ENCODE assay signal across 13 mouse cellular contexts in genomic region chr12:81787262-81787661, GRCm38 (mm10). TPM values are rescaled to one million over a fixed set of nuclear protein-coding genes. Genes with fewer than 3 reads are reported as not detected.
DNase-seq lines count a peak whose midpoint lies in the region; ATAC-seq and TF ChIP-seq lines count a peak whose summit lies in the region.
"Had no signal": no experiment of that assay in that cellular context is flagged by ENCODE, and none has a peak within 500 bp of the region (broad histone marks: within the 10 kb centered on the region; RNA-seq: fewer than 3 reads in every experiment).

No protein-coding gene starts in this region.

- H3K27ac ChIP-seq in lung, postnatal 0 days (ENCODE audit: low read length) = no peak overlapping the region
- H3K27ac ChIP-seq: forebrain, embryonic 10.5 days; hindbrain, embryonic 13.5 days had no signal

- H3K4me2 ChIP-seq in lung, postnatal 0 days (replicated peaks; ENCODE audit: low read depth, low read length) = no peak overlapping the region
- H3K4me2 ChIP-seq: hindbrain, embryonic 13.5 days had no signal

- TF ChIP-seq CTCF in lung, postnatal 0 days (IDR thresholded peaks at IDR 0.05) = peak; percentile 51

- no peak overlapping the region for H3K4me3 ChIP-seq in lung, postnatal 0 days (ENCODE audit: low read depth, low read length)
- H3K4me3 ChIP-seq: forebrain, embryonic 10.5 days; hindbrain, embryonic 13.5 days had no signal

- peak; percentile 64 for DNase-seq in heart, adult 11 months
- no peak for DNase-seq in heart, adult 18-20 months
- no peak for DNase-seq in lung, postnatal 0 days (ENCODE audit: low spot score)
- no peak for DNase-seq in lung, postnatal 4 days
- peak; percentile 28 for DNase-seq in NIH3T3 (ENCODE audit: low read depth)
- peak; percentile 36 for DNase-seq in retina, postnatal 1 day
- no peak for DNase-seq in adrenal gland, postnatal 4 days (ENCODE audit: low spot score in 2 of 2)
- DNase-seq: kidney, postnatal 36 days; spleen, adult 18-20 months had no signal

- no peak for TF ChIP-seq EP300 in lung, postnatal 0 days (IDR thresholded peaks at IDR 0.05)

- ATAC-seq in lung, postnatal 0 days = no peak
- no peak for ATAC-seq in megakaryocyte-erythroid progenitor cell, adult 5-6 weeks (replicated peaks; ENCODE audit: low FRiP score, low TSS enrichment, poor library complexity, severe bottlenecking)

- no peaks in the 10 kb centered on the region for H3K4me1 ChIP-seq in lung, postnatal 0 days (ENCODE audit: insufficient read depth, low read depth, low read length)
- H3K4me1 ChIP-seq: forebrain, embryonic 10.5 days had no signal

- H3K9ac ChIP-seq in lung, postnatal 0 days (replicated peaks; ENCODE audit: low read depth) = no peak overlapping the region
- H3K9ac ChIP-seq: hindbrain, embryonic 13.5 days had no signal

- no peaks in the 10 kb centered on the region for H3K9me3 ChIP-seq in lung, postnatal 0 days (ENCODE audit: low read length)
- H3K9me3 ChIP-seq: forebrain, embryonic 10.5 days; G1E; hindbrain, embryonic 13.5 days had no signal

- H3K27me3 ChIP-seq in lung, postnatal 0 days (replicated peaks; ENCODE audit: insufficient read depth, low read length) = no peaks in the 10 kb centered on the region

- H3K36me3 ChIP-seq in lung, postnatal 0 days (ENCODE audit: insufficient read depth, low read length) = no peaks in the 10 kb centered on the region
- H3K36me3 ChIP-seq: forebrain, embryonic 10.5 days; G1E; hindbrain, embryonic 13.5 days had no signal

- 48% methylated on average over 12 of the region's 12 CpGs for WGBS in lung, postnatal 0 days

RNA-seq across cellular contexts. Expression of gene Map3k9, which starts 6.3 kb away (rescaled TPM):
- under 1 TPM; 0.05 to 0.28 TPM for total RNA-seq in heart, adult 18-20 months (2021)
- 3.3 and 3.6 TPM in 2 replicates for polyA plus RNA-seq in lung, postnatal 0 days (2015; fragmentation: Nextera tagmentation; extraction: Ambion mirVana)
- total RNA-seq in adrenal gland, postnatal 4 days (2021) = 1 to 10 TPM; 3.6 to 5.2 TPM
- 0.67 TPM in 1 of 2 replicates, not detected in the other for total RNA-seq in megakaryocyte-erythroid progenitor cell, adult 5-6 weeks (2014; fragmentation: Nextera tagmentation)
- total RNA-seq in megakaryocyte-erythroid progenitor cell, adult 5-6 weeks (2017) = 0.19 TPM in 1 of 2 replicates, not detected in the other
- polyA plus RNA-seq: G1E had no signal

Comparison
In these comparisons a context has a peak if more than half of its experiments do, and no peak if none do; other contexts are left out.
1. DNase-seq: peak in heart, adult 11 months (single experiment), NIH3T3 (single experiment) and retina, postnatal 1 day (single experiment); none in heart, adult 18-20 months (0 of 2), lung, postnatal 0 days (single experiment), lung, postnatal 4 days (0 of 2) and adrenal gland, postnatal 4 days (0 of 2).